Mouse (Mus musculus) ES-Bruce4 (cell line): ENCODE results near the gene Ccdc187. TPM values are rescaled to one million over a fixed set of nuclear protein-coding genes. Genes with fewer than 3 reads are reported as not detected.
A peak's percentile ranks its signal among the peaks of the same experiment; 100 is the strongest.

ENCODE experiments used
- H3K27ac ChIP-seq: 2 replicates; pipeline ENCODE4 v1.5.1; 2012; ENCODE audit warnings: low read length, inconsistent platforms; ENCODE audit not compliant: insufficient read depth
- H3K27me3 ChIP-seq: 2 replicates; pipeline ENCODE4 v1.6.1; 2012; ENCODE audit warnings: mild to moderate bottlenecking, low read length, inconsistent platforms; ENCODE audit not compliant: control insufficient read depth, poor library complexity, insufficient read depth, severe bottlenecking
- H3K36me3 ChIP-seq: 2 replicates; pipeline ENCODE4 v1.6.1; 2012; ENCODE audit warnings: inconsistent platforms, mild to moderate bottlenecking, low read length, moderate library complexity; ENCODE audit not compliant: control insufficient read depth, poor library complexity, insufficient read depth, severe bottlenecking
- H3K4me1 ChIP-seq: one replicate; pipeline ENCODE4 v1.8.1; 2011; ENCODE audit warnings: low read length; ENCODE audit not compliant: control insufficient read depth, insufficient read depth
- H3K4me3 ChIP-seq: 2 replicates; pipeline ENCODE4 v1.5.1; 2011; ENCODE audit warnings: low read depth, mild to moderate bottlenecking, low read length
- H3K9ac ChIP-seq: 2 replicates; pipeline ENCODE4 v1.6.1; 2012; ENCODE audit warnings: low read depth, mild to moderate bottlenecking, inconsistent platforms; ENCODE audit not compliant: poor library complexity, severe bottlenecking
- H3K9me3 ChIP-seq: replicated peaks from 2 replicates; pipeline ENCODE4 v1.6.1; 2012; ENCODE audit warnings: mild to moderate bottlenecking, low read length, inconsistent platforms; ENCODE audit not compliant: control insufficient read depth, poor library complexity, insufficient read depth, severe bottlenecking
- CTCF ChIP-seq: IDR thresholded peaks from one replicate; pipeline ENCODE4 v1.8.1; 2011; ENCODE audit warnings: low read depth, low read length
- EP300 ChIP-seq: IDR thresholded peaks from 2 replicates; pipeline ENCODE4 v1.6.1; 2011; ENCODE audit warnings: low read depth, low read length; ENCODE audit not compliant: insufficient read depth
- POLR2A ChIP-seq: IDR thresholded peaks from one replicate; pipeline ENCODE4 v1.8.1; 2011; ENCODE audit warnings: low read length; ENCODE audit not compliant: insufficient read depth
- polyA plus RNA-seq: library from polyadenylated mRNA; stranded (reverse); fragments of >200 nt; gene quantifications from 2 replicates; pipeline ENCODE4 v1.2.4, GENCODE M21; 2011; ENCODE audit warnings: low read depth; ENCODE audit not compliant: missing spikeins, insufficient read depth, insufficient read length

The Ccdc187 gene
- polyA plus RNA-seq, 1 experiment, result 0.06 TPM

DNA sequence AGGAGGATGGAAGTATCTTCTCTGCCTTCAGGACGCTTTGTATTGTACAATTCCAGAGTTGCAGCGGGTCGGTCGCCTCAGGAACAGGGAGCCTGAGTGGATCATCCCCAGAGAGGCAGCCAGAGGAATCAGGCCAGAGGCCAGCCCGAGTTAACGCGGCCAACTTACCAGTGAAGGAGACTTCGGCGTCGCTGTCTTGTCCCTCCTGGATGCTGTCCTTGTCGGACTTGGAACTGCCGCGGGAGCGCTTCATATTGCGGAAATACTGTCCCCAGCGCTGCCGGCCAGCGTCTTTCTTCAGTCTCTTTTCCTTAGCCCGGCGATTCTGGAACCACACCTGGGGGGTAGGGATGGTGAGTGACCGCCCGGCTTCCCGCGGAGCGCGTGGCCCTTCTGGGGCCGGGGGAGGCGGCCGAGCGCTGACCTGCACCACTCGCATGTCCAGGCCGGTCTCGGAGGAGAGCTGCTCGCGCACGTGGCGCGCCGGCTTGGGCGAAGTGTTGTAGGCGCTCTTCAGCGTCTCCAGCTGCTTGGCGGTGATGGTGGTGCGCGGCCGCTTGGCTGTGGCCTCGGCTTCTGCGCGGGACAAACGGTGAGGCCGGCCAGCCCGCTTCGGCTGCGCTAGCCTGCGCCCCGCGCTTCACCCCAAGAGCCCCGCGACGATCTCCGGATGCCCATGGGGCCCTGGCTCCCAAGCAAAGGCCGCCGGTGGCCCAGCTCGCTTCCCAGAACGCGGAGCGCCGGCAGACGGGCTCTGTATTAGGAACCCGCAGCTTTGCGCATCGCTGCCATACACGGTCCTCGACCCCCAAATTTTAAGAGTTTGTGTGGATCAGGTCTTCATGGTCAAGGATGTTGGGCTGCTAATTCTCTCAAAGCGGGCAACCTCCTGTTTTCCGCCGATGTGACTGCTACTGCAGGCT lies 92.2 kb downstream of the Ccdc187 start:
- no peaks in the 10 kb centered on the region for H3K9me3 ChIP-seq
- H3K27me3 ChIP-seq, result peaks cover 2% of the 10 kb centered on the region
- no peaks in the 10 kb centered on the region for H3K36me3 ChIP-seq
- peak overlapping the region; percentile 44 for H3K9ac ChIP-seq
- TF ChIP-seq POLR2A, result no peak
- TF ChIP-seq CTCF, result no peak
- no peak for TF ChIP-seq EP300
- peak overlapping the region; percentile 44 for H3K4me3 ChIP-seq
- no peaks in the 10 kb centered on the region for H3K4me1 ChIP-seq
- no peak overlapping the region for H3K27ac ChIP-seq

DNA sequence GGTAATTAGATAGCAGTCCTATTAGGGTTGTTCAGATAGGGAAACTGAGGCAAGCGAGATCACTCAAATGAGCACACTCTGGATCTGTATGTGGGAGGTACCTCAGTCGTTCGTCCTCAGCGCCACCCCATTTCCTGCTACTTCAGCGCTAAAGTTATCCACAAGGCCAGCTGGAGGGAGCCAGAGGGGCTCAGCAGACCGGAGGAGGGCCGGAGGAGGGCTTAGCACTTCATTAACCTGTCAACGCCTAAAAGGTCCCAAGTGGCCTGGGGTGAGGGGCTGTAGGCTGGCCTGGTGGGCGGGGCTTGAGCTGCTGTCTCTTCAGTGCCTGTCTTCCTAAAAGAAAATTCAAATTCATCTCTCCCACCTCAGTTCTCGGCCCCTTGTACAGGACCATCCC lies 95.9 kb downstream of the Ccdc187 start:
- Histone ChIP-seq H3K27me3 (peaks cover 2% of the 10 kb centered on the region), H3K4me3 (no peak overlapping the region; the same call in 1 of the 2 replicates)

DNA sequence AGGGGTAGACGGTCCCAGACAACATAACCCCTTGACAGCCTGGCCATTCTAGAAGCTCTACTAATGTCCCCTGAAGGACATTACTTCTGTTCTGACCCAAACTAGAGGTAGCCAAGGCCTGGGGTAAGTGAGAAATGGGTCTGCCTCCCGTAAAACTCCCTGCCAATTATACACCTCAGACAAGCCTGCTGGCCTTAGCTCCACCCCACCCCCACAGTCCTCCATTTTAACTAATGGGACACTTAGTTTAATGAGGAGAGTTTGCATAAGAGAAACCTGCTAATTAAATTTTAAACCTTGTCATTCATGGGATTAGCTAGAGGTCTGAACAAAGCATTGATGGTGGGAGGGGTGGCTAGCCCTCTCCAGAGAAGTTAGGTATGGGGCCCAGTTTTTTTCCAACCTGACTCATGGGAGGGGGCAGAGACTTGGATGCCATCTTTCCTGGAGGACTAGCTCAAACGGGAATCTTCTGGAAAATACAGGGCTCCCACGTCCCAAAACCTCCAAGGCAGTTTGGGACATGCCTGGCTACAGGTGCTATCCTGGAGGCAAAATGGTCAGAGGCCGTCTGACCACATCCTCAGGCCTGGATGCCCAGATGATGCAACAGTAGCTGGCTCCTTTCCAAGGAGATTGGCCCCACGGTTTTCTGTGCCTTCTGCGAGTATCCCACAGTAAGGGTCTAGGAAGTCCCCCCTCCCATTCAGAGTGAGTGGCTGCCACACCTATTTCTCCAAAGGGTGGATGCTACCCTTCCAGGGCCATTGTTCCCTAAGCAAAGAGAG lies 99.6 kb downstream of the Ccdc187 start:
- H3K4me1 ChIP-seq, result peaks cover 11% of the 10 kb centered on the region
- no peak overlapping the region for H3K27ac ChIP-seq
- no peak overlapping the region for H3K9ac ChIP-seq
- no peaks in the 10 kb centered on the region for H3K9me3 ChIP-seq
- H3K27me3 ChIP-seq, result no peaks in the 10 kb centered on the region
- no peak for TF ChIP-seq EP300
- no peak for TF ChIP-seq POLR2A
- TF ChIP-seq CTCF, result no peak
- H3K4me3 ChIP-seq, result no peak overlapping the region
- no peaks in the 10 kb centered on the region for H3K36me3 ChIP-seq

More for the DNA sequence above, 95.9 kb downstream of the Ccdc187 start:
- H3K9me3 ChIP-seq, result no peaks in the 10 kb centered on the region
- peaks cover 11% of the 10 kb centered on the region for H3K4me1 ChIP-seq
- no peak overlapping the region for H3K9ac ChIP-seq
- TF ChIP-seq EP300, result no peak
- TF ChIP-seq CTCF, result no peak
- TF ChIP-seq POLR2A, result no peak
- no peaks in the 10 kb centered on the region for H3K36me3 ChIP-seq
- H3K27ac ChIP-seq, result no peak overlapping the region

Other genes starting within 250 kb of the Ccdc187 start
- 4.0 and 5.9 TPM in 2 replicates for gene Nacc2, start 171.3 kb downstream of the Ccdc187 start, polyA plus RNA-seq
- gene Lhx3, start 86.3 kb downstream of the Ccdc187 start, polyA plus RNA-seq, result not detected in 2 replicates
- 17.2 and 18.0 TPM in 2 replicates for gene Qsox2, start 57.0 kb downstream of the Ccdc187 start, polyA plus RNA-seq
- gene Gpsm1, start 21.0 kb upstream of the Ccdc187 start, polyA plus RNA-seq, result 16.3 and 16.5 TPM in 2 replicates
- gene Dnlz, start 57.6 kb upstream of the Ccdc187 start, polyA plus RNA-seq, result 9.8 and 10.4 TPM in 2 replicates
- not detected in 2 replicates for gene Card9, start 66.4 kb upstream of the Ccdc187 start, polyA plus RNA-seq
- 51.4 and 54.3 TPM in 2 replicates for gene Snapc4, start 86.1 kb upstream of the Ccdc187 start, polyA plus RNA-seq
- gene Entr1, start 94.8 kb upstream of the Ccdc187 start, polyA plus RNA-seq, result 68.4 and 83.0 TPM in 2 replicates
- 161 and 167 TPM in 2 replicates for gene Pmpca, start 94.8 kb upstream of the Ccdc187 start, polyA plus RNA-seq
- 7.3 and 15.3 TPM in 2 replicates for gene Inpp5e, start 114.6 kb upstream of the Ccdc187 start, polyA plus RNA-seq
- gene Sec16a, start 150.7 kb upstream of the Ccdc187 start, polyA plus RNA-seq, result 51.5 and 55.5 TPM in 2 replicates
- 31.1 and 31.9 TPM in 2 replicates for gene Notch1, start 222.1 kb upstream of the Ccdc187 start, polyA plus RNA-seq